Mouse (Mus musculus) intestine, embryonic 14.5 days (tissue): ENCODE results near the gene Isca1. TPM values are rescaled to one million over a fixed set of nuclear protein-coding genes. Genes with fewer than 3 reads are reported as not detected.

Source experiments
- ATAC-seq: fragments of 200-750 bp; cut with Nextera tagmentation; replicated peaks from 2 replicates; pipeline ENCODE4 v1.8.0; 2017; ENCODE audit warnings: low read depth, moderate number of reproducible peaks, moderate TSS enrichment, moderate library complexity; ENCODE audit not compliant: low FRiP score, low TSS enrichment
- DNase-seq: peaks from one replicate; pipeline ENCODE4 v3.0.0-alpha.2; 2018; ENCODE audit warnings: low spot score
- H3K27ac ChIP-seq: fragments of 300-500 bp; sonication (generic); 2 replicates; pipeline ENCODE4 v1.5.1; 2014; ENCODE audit warnings: low read depth, mild to moderate bottlenecking, control low read depth
- H3K27me3 ChIP-seq: fragments of 300-500 bp; sonication (generic); replicated peaks from 2 replicates; pipeline ENCODE4 v1.6.1; 2014; ENCODE audit warnings: low read length, control low read depth; ENCODE audit not compliant: control insufficient read depth, insufficient read depth
- H3K36me3 ChIP-seq: fragments of 300-500 bp; sonication (generic); 2 replicates; pipeline ENCODE4 v1.6.1; 2014; ENCODE audit warnings: low read length, control low read depth; ENCODE audit not compliant: control insufficient read depth, insufficient read depth
- H3K4me1 ChIP-seq: fragments of 300-500 bp; sonication (generic); replicated peaks from 2 replicates; pipeline ENCODE4 v1.6.1; 2014; ENCODE audit warnings: low read length, control low read depth, mixed read lengths; ENCODE audit not compliant: control insufficient read depth, insufficient read depth
- H3K4me2 ChIP-seq: fragments of 300-500 bp; sonication (generic); 2 replicates; pipeline ENCODE4 v1.6.1; 2014; ENCODE audit warnings: low read length
- H3K4me3 ChIP-seq: fragments of 300-500 bp; sonication (generic); 2 replicates; pipeline ENCODE4 v1.5.1; 2014; ENCODE audit warnings: low read depth, low read length, control low read depth, mixed read lengths
- H3K9ac ChIP-seq: fragments of 300-500 bp; sonication (generic); 2 replicates; pipeline ENCODE4 v1.6.1; 2014; ENCODE audit warnings: mild to moderate bottlenecking, low read length
- H3K9me3 ChIP-seq: fragments of 300-500 bp; sonication (generic); 2 replicates; pipeline ENCODE4 v1.6.1; 2016; ENCODE audit warnings: low read length, control low read depth; ENCODE audit not compliant: control insufficient read depth
- WGBS: fragments of 180-500 bp; shearing (Covaris S2); extraction: QIAGEN DNeasy Blood & Tissue Kit; methylation state at CpG from one replicate; pipeline ENCODE4 v1.1.7; 2014; 5-methylcytosine and 5-hydroxymethylcytosine counted together
- polyA plus RNA-seq: library from polyadenylated mRNA; unstranded; fragments of >200 nt; fragmentation: Nextera tagmentation; extraction: Ambion mirVana; gene quantifications from 2 replicates; pipeline ENCODE4 v1.2.1, GENCODE M21; 2014

Isca1 gene
- polyA plus RNA-seq, 1 experiment from 2014 or later: 111 TPM

GRCm38 (mm10) chr13:59768531-59768930, 1.1 kb downstream of the Isca1 start:
- Histone ChIP-seq H3K4me2 (peak overlapping the region; percentile 55), H3K36me3 (peaks cover 20% of the 10 kb centered on the region), H3K9ac (peak overlapping the region; percentile 81; the same call in 1 of the 2 replicates), H3K27me3 (no peaks in the 10 kb centered on the region), H3K27ac (no peak overlapping the region), H3K4me1 (peaks cover 42% of the 10 kb centered on the region), H3K4me3 (peak overlapping the region; percentile 84), H3K9me3 (no peaks in the 10 kb centered on the region)
- DNase-seq (no peak), ATAC-seq (no peak)
- 37% methylated on average over 13 of the region's 13 CpGs for WGBS

- 55% methylated on average over 11 of the region's 11 CpGs for whole genome bisulfite sequencing
- ATAC-seq (no peak), DNase-seq (no peak)
- no peak overlapping the region for H3K27ac ChIP-seq
- H3K4me2 ChIP-seq: peak overlapping the region; percentile 55
- H3K4me3 ChIP-seq: no peak overlapping the region
- H3K4me1 ChIP-seq: peaks cover 42% of the 10 kb centered on the region
- H3K36me3 ChIP-seq: peaks cover 14% of the 10 kb centered on the region
- no peaks in the 10 kb centered on the region for H3K27me3 ChIP-seq
- H3K9me3 ChIP-seq: no peaks in the 10 kb centered on the region
- no peak overlapping the region for H3K9ac ChIP-seq
Observed at GRCm38 (mm10) chr13:59766786-59767515, 2.7 kb downstream of the Isca1 start.

- no peak for ATAC-seq
- Histone ChIP-seq H3K4me2 (no peak overlapping the region), H3K9ac (no peak overlapping the region), H3K36me3 (peaks cover 46% of the 10 kb centered on the region), H3K27ac (no peak overlapping the region), H3K4me3 (no peak overlapping the region), H3K4me1 (peaks cover 20% of the 10 kb centered on the region), H3K9me3 (no peaks in the 10 kb centered on the region), H3K27me3 (no peaks in the 10 kb centered on the region)
- 92% methylated on average over 7 of the region's 7 CpGs for WGBS
- DNase-seq: no peak
Observed at GRCm38 (mm10) chr13:59762791-59763190, 6.8 kb downstream of the Isca1 start.

- Histone ChIP-seq H3K9me3 (no peaks in the 10 kb centered on the region), H3K27ac (no peak overlapping the region), H3K4me3 (no peak overlapping the region), H3K9ac (no peak overlapping the region), H3K4me1 (no peaks in the 10 kb centered on the region), H3K36me3 (peaks cover 56% of the 10 kb centered on the region), H3K27me3 (no peaks in the 10 kb centered on the region), H3K4me2 (no peak overlapping the region)
- DNase-seq (no peak), ATAC-seq (no peak)
- WGBS: 94% methylated on average over 7 of the region's 7 CpGs
Observed at GRCm38 (mm10) chr13:59756906-59757305, 12.7 kb downstream of the Isca1 start.

- DNase-seq (no peak), ATAC-seq (no peak)
- Histone ChIP-seq H3K27me3 (no peaks in the 10 kb centered on the region), H3K4me2 (no peak overlapping the region), H3K4me1 (no peaks in the 10 kb centered on the region), H3K9me3 (no peaks in the 10 kb centered on the region), H3K27ac (no peak overlapping the region), H3K9ac (no peak overlapping the region), H3K36me3 (peaks cover 11% of the 10 kb centered on the region), H3K4me3 (no peak overlapping the region)
- WGBS: 53% methylated on average over 12 of the region's 12 CpGs
Observed at GRCm38 (mm10) chr13:59750310-59750709, 19.3 kb downstream of the Isca1 start.

- 82% methylated on average over 9 of the region's 9 CpGs for WGBS
Observed at GRCm38 (mm10) chr13:59746711-59747110, 22.9 kb downstream of the Isca1 start, which contains the start of gene 1700014D04Rik. TSS of gene 1700014D04Rik (minus strand) at chr13:59746752.

GRCm38 (mm10) chr13:59746164-59746563, 23.4 kb downstream of the Isca1 start:
- ATAC-seq (no peak), DNase-seq (peak; percentile 71)
- no peaks in the 10 kb centered on the region for H3K4me1 ChIP-seq
- no peak overlapping the region for H3K9ac ChIP-seq
- 65% methylated on average over 6 of the region's 6 CpGs for WGBS
- no peak overlapping the region for H3K4me2 ChIP-seq
- H3K27ac ChIP-seq: no peak overlapping the region
- H3K4me3 ChIP-seq: no peak overlapping the region
- no peaks in the 10 kb centered on the region for H3K9me3 ChIP-seq
- H3K36me3 ChIP-seq: no peaks in the 10 kb centered on the region
- no peaks in the 10 kb centered on the region for H3K27me3 ChIP-seq

More at GRCm38 (mm10) chr13:59746711-59747110, 22.9 kb downstream of the Isca1 start, which contains the start of gene 1700014D04Rik:
- H3K27me3 ChIP-seq: no peaks in the 10 kb centered on the region
- no peak within 1 kb of the TSS for H3K4me2 ChIP-seq
- H3K4me1 ChIP-seq: no peaks in the 10 kb centered on the region
- DNase-seq (no peak), ATAC-seq (no peak)
- no peaks in the 10 kb centered on the region for H3K9me3 ChIP-seq
- H3K36me3 ChIP-seq: no peaks in the 10 kb centered on the region
- no peak within 1 kb of the TSS for H3K9ac ChIP-seq
- H3K27ac ChIP-seq: no peak within 1 kb of the TSS
- no peak within 1 kb of the TSS for H3K4me3 ChIP-seq

GRCm38 (mm10) chr13:59745462-59745861, 24.1 kb downstream of the Isca1 start:
- Histone ChIP-seq H3K4me2 (no peak overlapping the region), H3K27ac (no peak overlapping the region), H3K9ac (no peak overlapping the region), H3K4me3 (no peak overlapping the region), H3K36me3 (no peaks in the 10 kb centered on the region), H3K27me3 (no peaks in the 10 kb centered on the region), H3K9me3 (no peaks in the 10 kb centered on the region), H3K4me1 (no peaks in the 10 kb centered on the region)
- 77% methylated on average over 6 of the region's 6 CpGs for WGBS
- ATAC-seq (no peak), DNase-seq (no peak)

GRCm38 (mm10) chr13:59741697-59742096, 27.9 kb downstream of the Isca1 start:
- no peak for ATAC-seq
- DNase-seq: no peak
- H3K36me3 ChIP-seq: no peaks in the 10 kb centered on the region
- H3K9ac ChIP-seq: no peak overlapping the region
- no peaks in the 10 kb centered on the region for H3K4me1 ChIP-seq
- H3K27me3 ChIP-seq: no peaks in the 10 kb centered on the region
- no peaks in the 10 kb centered on the region for H3K9me3 ChIP-seq
- H3K27ac ChIP-seq: no peak overlapping the region
- H3K4me2 ChIP-seq: no peak overlapping the region
- 78% methylated on average over 10 of the region's 10 CpGs for WGBS
- H3K4me3 ChIP-seq: no peak overlapping the region
